Mouse (Mus musculus) midbrain, embryonic 12.5 days (tissue): ENCODE results near the gene Cflar. TPM values are rescaled to one million over a fixed set of nuclear protein-coding genes. Genes with fewer than 3 reads are reported as not detected.
"Not testable (repeated sequence)": the region's sequence is repeated elsewhere in the genome, so short reads cannot be mapped to it uniquely, and the experiment has no call there.

Experiments used
- ATAC-seq: fragments of 200-750 bp; cut with Nextera tagmentation; 2 replicates; pipeline ENCODE4 v1.8.0; 2017; ENCODE audit warnings: low read depth, moderate TSS enrichment, moderate library complexity; ENCODE audit not compliant: low FRiP score
- H3K27ac ChIP-seq: fragments of 300-500 bp; sonication (generic); replicated peaks from 2 replicates; pipeline ENCODE4 v1.5.1; 2016; ENCODE audit warnings: mild to moderate bottlenecking
- H3K27me3 ChIP-seq: fragments of 300-500 bp; sonication (generic); 2 replicates; pipeline ENCODE4 v1.6.1; 2016; ENCODE audit warnings: mild to moderate bottlenecking
- H3K36me3 ChIP-seq: fragments of 300-500 bp; sonication (generic); 2 replicates; pipeline ENCODE4 v1.6.1; 2016
- H3K4me1 ChIP-seq: fragments of 300-500 bp; sonication (generic); 2 replicates; pipeline ENCODE4 v1.6.1; 2016
- H3K4me2 ChIP-seq: fragments of 300-500 bp; sonication (generic); replicated peaks from 2 replicates; pipeline ENCODE4 v1.6.1; 2016; ENCODE audit warnings: mild to moderate bottlenecking, moderate library complexity
- H3K4me3 ChIP-seq: fragments of 300-500 bp; sonication (generic); 2 replicates; pipeline ENCODE4 v1.5.1; 2016; ENCODE audit warnings: mild to moderate bottlenecking
- H3K9ac ChIP-seq: fragments of 300-500 bp; sonication (generic); replicated peaks from 2 replicates; pipeline ENCODE4 v1.6.1; 2016; ENCODE audit warnings: mild to moderate bottlenecking, moderate library complexity
- H3K9me3 ChIP-seq: fragments of 300-500 bp; sonication (generic); 2 replicates; pipeline ENCODE4 v1.6.1; 2016; ENCODE audit warnings: mild to moderate bottlenecking
- WGBS: fragments of 180-500 bp; shearing (Covaris S2); methylation state at CpG from one replicate; pipeline ENCODE4 v1.1.7; 2016; 5-methylcytosine and 5-hydroxymethylcytosine counted together
- polyA plus RNA-seq: library from polyadenylated mRNA; unstranded; fragments of >200 nt; fragmentation: Nextera tagmentation; extraction: Ambion mirVana; gene quantifications from 2 replicates; pipeline ENCODE4 v1.2.1, GENCODE M21; 2016

The Cflar gene
- polyA plus RNA-seq, result 26.4 and 26.6 TPM in 2 replicates

DNA sequence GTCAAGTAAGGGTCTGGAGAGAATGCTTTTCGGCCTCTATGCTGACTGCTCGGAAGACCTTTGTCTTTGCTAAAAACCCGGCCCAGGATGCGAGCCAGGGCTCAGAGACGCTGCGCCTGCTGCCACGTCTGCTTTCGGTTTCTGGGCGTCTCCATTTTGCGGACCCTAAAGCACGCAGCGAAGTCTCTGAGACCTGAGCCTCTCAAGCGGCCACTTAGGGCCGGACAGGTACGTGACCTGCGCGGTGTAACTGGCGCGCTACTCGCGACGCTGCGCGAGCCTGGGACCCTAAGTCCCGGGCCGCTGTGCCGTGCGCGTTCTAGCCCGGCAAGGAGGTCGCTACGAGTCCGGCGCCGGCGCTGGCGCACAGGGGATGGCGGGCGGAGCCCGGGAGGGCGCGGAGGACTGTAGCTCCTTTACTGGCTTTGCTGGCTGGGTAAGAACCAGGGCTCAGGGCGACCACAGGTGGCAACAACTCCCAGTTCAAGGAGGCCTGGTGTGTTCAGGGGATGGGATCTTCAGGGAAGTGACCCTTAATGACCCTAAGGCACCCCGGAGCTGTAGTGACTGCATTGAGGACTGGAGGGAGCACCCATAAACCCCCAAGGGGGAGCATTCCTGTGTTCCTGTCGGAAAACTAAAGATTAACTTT, at the start of gene Cflar:
Gene Cflar, plus strand, starts transcription at position 144 of the 652 bp plus-strand sequence.
- Histone ChIP-seq H3K36me3 (no peaks in the 10 kb centered on the region), H3K27ac (peak within 1 kb of the TSS; percentile 86), H3K9me3 (no peaks in the 10 kb centered on the region), H3K4me3 (peak within 1 kb of the TSS; percentile 62), H3K4me1 (0 out of 2 replicates have a peak, but pooled peaks cover 13% of the 10 kb centered on the region), H3K9ac (peak within 1 kb of the TSS; percentile 71), H3K4me2 (peak within 1 kb of the TSS; percentile 73), H3K27me3 (no peaks in the 10 kb centered on the region)
- WGBS, result under 1% methylated on average over 45 of the region's 45 CpGs
- ATAC-seq, result peak; percentile 82

DNA sequence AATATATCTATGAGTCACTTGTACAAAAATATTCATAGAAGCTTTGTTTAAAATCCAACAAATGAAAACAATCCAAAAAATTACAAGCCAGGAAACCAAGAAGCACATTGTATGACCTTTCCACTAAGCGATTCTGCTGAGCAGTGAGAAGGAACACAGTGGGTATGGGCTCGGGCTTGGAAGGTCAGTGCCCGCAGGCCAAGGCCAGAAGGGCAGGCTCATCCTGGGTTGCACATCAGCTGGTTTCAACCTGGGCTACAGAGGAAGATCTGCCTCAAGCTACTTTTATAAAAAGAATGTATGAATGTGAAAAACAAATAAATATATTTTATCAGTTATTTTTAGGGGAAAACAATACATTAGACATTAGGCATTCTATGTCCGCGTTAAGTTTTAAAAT, 48.6 kb upstream of the Cflar start:
- not testable (repeated sequence) for H3K27ac ChIP-seq
- WGBS, result 93% methylated on average over 5 of the region's 5 CpGs

DNA sequence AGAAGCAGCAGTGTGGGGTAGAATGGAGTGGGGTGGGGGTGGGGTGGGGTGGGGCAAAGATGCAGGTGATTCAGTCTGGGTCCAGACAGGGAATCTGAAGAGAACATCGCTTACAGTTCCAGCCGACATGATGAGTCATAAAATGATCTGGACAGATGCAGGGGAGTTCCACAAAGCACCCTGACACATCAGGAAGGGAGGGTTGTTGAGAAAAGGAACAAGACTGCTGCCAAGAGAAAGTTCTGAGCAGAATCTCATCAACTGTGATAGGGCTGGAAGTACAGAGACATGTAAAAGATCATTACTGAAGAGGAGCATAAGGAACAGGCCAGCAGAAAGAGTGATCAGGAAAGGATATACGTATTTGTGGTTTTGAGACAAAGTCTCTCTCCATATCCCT, 47.9 kb upstream of the Cflar start:
- ATAC-seq, H3K9ac ChIP-seq, H3K27ac ChIP-seq, H3K36me3 ChIP-seq, H3K4me1 ChIP-seq, H3K9me3 ChIP-seq, H3K4me3 ChIP-seq, H3K4me2 ChIP-seq, H3K27me3 ChIP-seq: not testable (repeated sequence)
- WGBS, result 92% methylated on average over 3 of the region's 3 CpGs

More for the DNA sequence above, 48.6 kb upstream of the Cflar start:
- not testable (repeated sequence) for ATAC-seq, H3K9ac ChIP-seq, H3K9me3 ChIP-seq, H3K36me3 ChIP-seq, H3K4me2 ChIP-seq, H3K4me3 ChIP-seq, H3K4me1 ChIP-seq, H3K27me3 ChIP-seq

DNA sequence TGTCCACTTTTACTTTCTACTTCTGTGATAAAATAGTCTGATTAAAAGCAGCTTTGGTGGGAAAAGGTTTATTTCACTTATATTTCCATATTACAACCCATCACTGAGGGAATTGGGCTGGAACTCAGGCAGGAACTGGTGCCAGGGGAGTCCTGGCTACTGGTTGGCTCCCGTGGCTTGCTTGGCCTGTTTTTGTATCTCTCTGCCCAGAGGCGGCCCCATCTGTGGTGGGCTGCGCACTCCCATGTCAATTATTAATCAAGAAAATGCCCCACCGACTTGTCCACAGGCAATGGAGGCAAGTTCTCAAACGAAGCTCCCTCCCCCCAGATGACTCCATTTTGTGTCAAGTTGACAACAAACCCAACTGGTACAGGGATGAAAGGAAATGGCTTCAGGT, 43.1 kb upstream of the Cflar start:
- Histone ChIP-seq H3K9me3 (no peaks in the 10 kb centered on the region), H3K27ac (no peak overlapping the region), H3K4me2 (no peak overlapping the region), H3K9ac (no peak overlapping the region), H3K27me3 (no peaks in the 10 kb centered on the region), H3K4me3 (no peak overlapping the region), H3K36me3 (no peaks in the 10 kb centered on the region), H3K4me1 (no peaks in the 10 kb centered on the region)
- WGBS, result 86% methylated on average over 5 of the region's 5 CpGs
- ATAC-seq, result no peak

DNA sequence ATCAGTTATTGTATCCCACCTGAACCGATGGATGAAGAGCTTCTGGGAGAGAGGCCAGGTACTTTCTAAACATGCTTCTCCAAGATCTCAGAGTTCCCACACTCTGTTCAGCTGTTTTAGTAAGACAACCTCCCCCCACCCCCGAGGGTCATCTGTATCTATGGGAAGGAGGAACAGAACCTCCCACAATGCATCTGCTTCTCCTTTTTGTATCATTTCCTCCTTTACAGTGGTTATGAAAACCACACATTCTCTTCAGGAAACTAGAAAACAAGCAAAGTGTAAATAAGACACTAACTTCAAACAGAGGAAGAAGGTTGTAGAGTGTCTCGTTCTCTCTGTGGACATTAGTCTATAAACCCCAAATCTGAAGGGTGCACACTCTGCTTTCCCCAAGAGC, 41.7 kb upstream of the Cflar start:
- ATAC-seq, H3K4me3 ChIP-seq, H3K4me1 ChIP-seq, H3K9ac ChIP-seq, H3K4me2 ChIP-seq, H3K27ac ChIP-seq, H3K27me3 ChIP-seq, H3K9me3 ChIP-seq, H3K36me3 ChIP-seq: not testable (repeated sequence)
- WGBS, result 89% methylated on average over 3 of the region's 3 CpGs

DNA sequence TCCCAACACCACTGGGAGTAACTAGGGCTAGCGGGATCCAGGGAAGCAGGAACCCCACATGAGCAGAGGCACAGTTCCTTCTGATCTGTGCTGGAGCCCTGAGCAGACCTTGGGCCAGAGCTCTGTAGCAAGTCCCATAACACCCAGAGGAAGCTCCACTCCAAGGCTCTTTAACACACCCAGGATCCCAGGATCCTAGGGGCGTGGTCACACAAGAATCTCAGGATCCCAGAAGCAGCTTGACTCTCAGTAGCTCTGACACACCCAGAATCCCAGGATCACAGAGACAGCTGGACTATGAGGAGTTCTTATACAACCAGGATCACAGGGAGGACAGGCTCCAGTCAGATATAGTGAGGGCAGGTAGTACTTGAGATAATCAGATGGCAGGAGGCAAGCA, 39.2 kb upstream of the Cflar start:
- 90% methylated on average over 2 of the region's 2 CpGs for WGBS

DNA sequence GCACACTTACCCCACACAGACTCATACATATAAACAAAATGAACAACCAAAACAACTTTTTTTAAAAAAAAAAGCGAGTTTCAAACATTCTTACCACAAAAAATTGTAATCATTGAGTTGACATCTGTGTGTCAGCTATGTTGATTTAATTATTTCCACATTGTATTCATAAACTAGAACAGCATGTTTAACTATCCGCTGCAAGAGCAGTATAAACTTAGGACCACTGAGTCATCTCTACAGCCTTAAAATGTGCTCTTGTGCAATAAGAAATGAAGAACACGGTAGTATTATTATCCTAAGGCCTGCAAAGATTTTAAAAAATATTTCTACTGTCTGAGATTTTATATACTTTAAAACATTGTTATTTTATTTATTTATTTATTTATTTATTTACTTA, 36.3 kb upstream of the Cflar start:
- no peaks in the 10 kb centered on the region for H3K27me3 ChIP-seq
- no peak for ATAC-seq

More for the DNA sequence above, 39.2 kb upstream of the Cflar start:
- Histone ChIP-seq H3K27me3 (no peaks in the 10 kb centered on the region), H3K4me1 (no peaks in the 10 kb centered on the region), H3K9ac (no peak overlapping the region), H3K4me3 (no peak overlapping the region), H3K9me3 (no peaks in the 10 kb centered on the region), H3K27ac (no peak overlapping the region), H3K4me2 (no peak overlapping the region), H3K36me3 (no peaks in the 10 kb centered on the region)
- no peak for ATAC-seq

DNA sequence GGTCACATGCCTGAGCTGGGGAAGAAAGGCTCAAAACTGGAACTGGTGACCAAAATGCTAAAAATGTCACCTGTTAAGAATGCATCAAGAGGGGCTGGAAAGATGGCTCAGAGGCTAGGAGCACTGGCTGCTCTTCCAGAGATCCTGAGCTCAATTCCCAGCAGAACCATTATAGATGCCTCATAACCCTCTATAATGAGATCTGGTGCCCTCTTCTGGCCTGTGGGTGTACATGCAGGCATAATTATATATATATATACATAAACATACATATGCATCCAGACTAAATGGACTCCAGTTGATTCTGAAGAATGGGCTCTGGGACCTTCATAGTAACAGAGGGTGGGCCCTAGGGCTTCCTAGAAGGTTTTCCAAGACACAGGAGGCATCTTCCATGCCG, 33.7 kb upstream of the Cflar start:
- H3K4me3 ChIP-seq, result no peak overlapping the region
- no peaks in the 10 kb centered on the region for H3K36me3 ChIP-seq
- no peak overlapping the region for H3K27ac ChIP-seq
- no peaks in the 10 kb centered on the region for H3K27me3 ChIP-seq
- H3K4me1 ChIP-seq, result no peaks in the 10 kb centered on the region
- H3K9ac ChIP-seq, result no peak overlapping the region
- 89% methylated on average over 1 of the region's 1 CpGs for WGBS
- no peak overlapping the region for H3K4me2 ChIP-seq
- H3K9me3 ChIP-seq, result no peaks in the 10 kb centered on the region
- no peak for ATAC-seq

More for the DNA sequence above, 36.3 kb upstream of the Cflar start:
- H3K36me3 ChIP-seq, result no peaks in the 10 kb centered on the region
- H3K4me2 ChIP-seq, result no peak overlapping the region
- no peaks in the 10 kb centered on the region for H3K4me1 ChIP-seq
- no peak overlapping the region for H3K9ac ChIP-seq
- H3K27ac ChIP-seq, result no peak overlapping the region
- 89% methylated on average over 3 of the region's 3 CpGs for WGBS
- H3K4me3 ChIP-seq, result no peak overlapping the region
- no peaks in the 10 kb centered on the region for H3K9me3 ChIP-seq

DNA sequence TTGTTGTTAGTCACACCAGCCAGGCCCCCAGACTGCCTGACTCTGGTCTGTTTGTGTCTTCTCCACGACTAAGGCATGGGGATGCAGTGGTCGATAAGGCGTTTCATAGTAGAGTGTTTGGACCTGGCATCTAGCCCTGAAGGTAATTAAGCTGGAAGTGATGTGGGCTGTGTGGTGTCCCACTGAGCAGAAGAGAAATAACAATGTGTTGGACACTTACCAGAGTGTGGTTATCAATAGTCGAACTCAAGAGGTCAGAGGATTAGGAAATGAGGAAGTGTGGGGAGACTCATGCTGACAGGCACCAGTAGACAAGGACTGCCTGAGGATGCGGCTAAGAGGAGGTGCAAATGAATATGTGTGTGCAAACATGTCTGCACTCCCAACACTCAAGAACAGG, 32.9 kb upstream of the Cflar start:
- not testable (repeated sequence) for H3K4me2 ChIP-seq, H3K36me3 ChIP-seq, H3K4me3 ChIP-seq, H3K9me3 ChIP-seq, H3K27me3 ChIP-seq, H3K27ac ChIP-seq, ATAC-seq, H3K9ac ChIP-seq, H3K4me1 ChIP-seq
- 85% methylated on average over 5 of the region's 5 CpGs for WGBS

DNA sequence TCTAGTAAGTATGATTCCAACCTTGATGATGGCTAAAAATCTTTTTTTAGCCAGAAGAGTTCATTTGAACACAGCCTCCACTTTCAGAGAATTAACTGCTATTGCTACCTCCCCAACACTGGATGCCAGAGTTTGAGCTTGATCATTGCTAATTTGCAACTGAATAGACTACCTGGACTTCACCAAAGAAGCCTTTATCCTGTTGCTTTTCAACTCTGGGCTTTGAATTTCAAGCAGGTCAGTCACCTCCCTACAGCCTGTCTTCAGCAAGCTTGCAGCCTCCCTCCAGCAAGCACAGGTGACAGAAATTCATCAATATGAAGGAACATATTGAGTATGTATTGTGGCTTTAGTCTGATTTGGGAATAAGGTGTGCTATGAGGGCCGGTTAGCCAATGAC, 21.9 kb upstream of the Cflar start:
- no peaks in the 10 kb centered on the region for H3K9me3 ChIP-seq
- no peaks in the 10 kb centered on the region for H3K27me3 ChIP-seq
- no peak overlapping the region for H3K4me3 ChIP-seq
- no peak overlapping the region for H3K4me2 ChIP-seq
- no peaks in the 10 kb centered on the region for H3K4me1 ChIP-seq
- 75% methylated on average over 1 of the region's 1 CpGs for WGBS
- no peaks in the 10 kb centered on the region for H3K36me3 ChIP-seq
- no peak overlapping the region for H3K27ac ChIP-seq
- no peak overlapping the region for H3K9ac ChIP-seq
- no peak for ATAC-seq

DNA sequence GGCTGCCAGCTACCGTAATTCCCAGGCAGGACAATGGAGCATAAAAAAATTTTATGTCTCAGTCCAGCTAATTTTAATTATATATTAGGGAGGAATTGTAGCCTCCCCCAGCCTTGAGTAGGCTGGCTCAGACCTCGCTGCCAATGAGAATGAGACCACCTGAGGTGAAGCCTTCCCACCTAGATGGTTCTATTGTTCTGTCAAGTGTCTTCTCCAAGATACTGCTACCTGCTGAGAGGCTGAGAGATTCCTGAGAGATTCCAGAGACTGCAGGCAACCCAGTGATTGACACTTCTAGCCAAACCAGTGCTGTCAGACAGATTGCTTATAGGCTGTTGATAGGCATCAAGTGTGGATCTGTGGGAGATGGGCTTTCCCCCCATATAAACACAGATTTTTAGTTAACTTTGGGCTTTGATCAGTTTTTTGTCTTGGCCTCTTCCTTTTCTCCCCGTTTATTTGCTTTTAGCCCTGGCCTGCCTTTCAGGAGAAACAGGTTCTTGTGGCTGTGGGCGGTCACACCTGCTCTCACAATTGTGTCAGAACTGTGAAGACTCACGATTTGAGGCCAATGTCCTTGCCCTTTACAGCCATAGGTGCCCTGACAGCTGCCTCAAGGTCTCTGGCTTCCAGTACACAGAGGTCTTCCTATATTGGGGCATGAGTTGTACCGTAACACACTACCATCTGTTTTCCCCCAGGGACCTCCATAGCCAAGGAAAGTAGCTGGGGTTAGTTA, 21.1 kb upstream of the Cflar start:
- ATAC-seq, result no peak
- H3K36me3 ChIP-seq, result no peaks in the 10 kb centered on the region
- no peaks in the 10 kb centered on the region for H3K4me1 ChIP-seq
- no peaks in the 10 kb centered on the region for H3K27me3 ChIP-seq
- H3K4me3 ChIP-seq, result no peak overlapping the region
- H3K27ac ChIP-seq, result no peak overlapping the region
- no peaks in the 10 kb centered on the region for H3K9me3 ChIP-seq
- 72% methylated on average over 6 of the region's 6 CpGs for WGBS
- no peak overlapping the region for H3K4me2 ChIP-seq
- no peak overlapping the region for H3K9ac ChIP-seq

DNA sequence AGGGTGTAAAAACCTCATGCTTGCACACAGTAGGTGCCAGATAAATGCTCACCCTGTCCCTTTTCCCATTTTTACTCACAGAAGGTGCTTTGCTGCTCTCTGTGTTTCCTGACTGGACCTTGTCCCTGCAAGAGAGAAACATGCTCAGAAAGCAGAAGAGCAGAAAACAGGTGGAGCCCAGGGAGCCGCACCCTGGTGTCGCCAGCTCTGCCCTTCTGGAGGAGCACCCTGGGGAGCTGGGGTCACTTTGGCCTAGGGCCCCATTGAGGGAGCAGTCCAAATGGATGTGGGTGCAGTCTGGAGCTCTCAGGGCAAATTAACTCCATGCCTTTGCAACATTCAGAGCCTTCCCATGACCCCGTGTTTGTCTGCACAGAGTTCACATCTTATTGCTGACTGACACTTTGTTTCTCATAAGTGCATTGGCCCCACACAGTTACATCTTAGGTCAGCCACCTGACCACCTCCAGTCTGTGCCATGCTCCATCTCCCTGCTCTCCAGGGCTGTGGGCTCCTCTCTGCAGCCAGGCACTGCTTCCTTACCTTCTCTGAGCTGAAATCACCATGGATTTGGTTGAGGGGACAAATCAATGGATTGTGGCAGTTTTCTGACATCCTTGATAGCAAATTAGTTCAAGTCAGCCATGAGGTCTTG, 20.3 kb upstream of the Cflar start:
- not testable (repeated sequence) for ATAC-seq, H3K4me3 ChIP-seq, H3K4me1 ChIP-seq

More for the DNA sequence above, 20.3 kb upstream of the Cflar start:
- not testable (repeated sequence) for H3K9ac ChIP-seq, H3K27me3 ChIP-seq, H3K9me3 ChIP-seq, H3K27ac ChIP-seq, H3K36me3 ChIP-seq, H3K4me2 ChIP-seq
- 64% methylated on average over 3 of the region's 3 CpGs for WGBS
